Mouse (Mus musculus) liver, embryonic 12.5 days (tissue): ENCODE results near the gene Olfr1350. TPM values are rescaled to one million over a fixed set of nuclear protein-coding genes. Genes with fewer than 3 reads are reported as not detected.
"Not testable (repeated sequence)": the region's sequence is repeated elsewhere in the genome, so short reads cannot be mapped to it uniquely, and the experiment has no call there.

Experiments used
- ATAC-seq: fragments of 200-750 bp; cut with Nextera tagmentation; 2 replicates; pipeline ENCODE4 v1.8.0; 2017; ENCODE audit warnings: moderate number of reproducible peaks, mild to moderate bottlenecking, moderate library complexity
- H3K27ac ChIP-seq: fragments of 300-500 bp; sonication (generic); 2 replicates; pipeline ENCODE4 v1.5.1; 2016; ENCODE audit warnings: mild to moderate bottlenecking
- H3K27me3 ChIP-seq: fragments of 300-500 bp; sonication (generic); replicated peaks from 2 replicates; pipeline ENCODE4 v1.6.1; 2016; ENCODE audit warnings: mild to moderate bottlenecking, moderate library complexity
- H3K36me3 ChIP-seq: fragments of 300-500 bp; sonication (generic); 2 replicates; pipeline ENCODE4 v1.6.1; 2016; ENCODE audit warnings: mild to moderate bottlenecking, moderate library complexity
- H3K4me1 ChIP-seq: fragments of 300-500 bp; sonication (generic); 2 replicates; pipeline ENCODE4 v1.6.1; 2016
- H3K4me2 ChIP-seq: fragments of 300-500 bp; sonication (generic); 2 replicates; pipeline ENCODE4 v1.6.1; 2016; ENCODE audit warnings: mild to moderate bottlenecking, moderate library complexity
- H3K4me3 ChIP-seq: fragments of 300-500 bp; sonication (generic); 2 replicates; pipeline ENCODE4 v1.5.1; 2016; ENCODE audit warnings: mild to moderate bottlenecking, moderate library complexity
- H3K9ac ChIP-seq: fragments of 300-500 bp; sonication (generic); 2 replicates; pipeline ENCODE4 v1.6.1; 2016; ENCODE audit warnings: mild to moderate bottlenecking, moderate library complexity
- H3K9me3 ChIP-seq: fragments of 300-500 bp; sonication (generic); replicated peaks from 2 replicates; pipeline ENCODE4 v1.6.1; 2016; ENCODE audit warnings: mild to moderate bottlenecking, moderate library complexity
- WGBS: fragments of 180-500 bp; shearing (Covaris S2); methylation state at CpG from one replicate; pipeline ENCODE4 v1.1.7; 2016; ENCODE audit not compliant: insufficient replicate concordance; 5-methylcytosine and 5-hydroxymethylcytosine counted together
- polyA plus RNA-seq: library from polyadenylated mRNA; unstranded; fragments of >200 nt; fragmentation: Nextera tagmentation; extraction: Ambion mirVana; gene quantifications from 2 replicates; pipeline ENCODE4 v1.2.1, GENCODE M21; 2016

Gene Olfr1350
- polyA plus RNA-seq, result not detected in 2 replicates

DNA sequence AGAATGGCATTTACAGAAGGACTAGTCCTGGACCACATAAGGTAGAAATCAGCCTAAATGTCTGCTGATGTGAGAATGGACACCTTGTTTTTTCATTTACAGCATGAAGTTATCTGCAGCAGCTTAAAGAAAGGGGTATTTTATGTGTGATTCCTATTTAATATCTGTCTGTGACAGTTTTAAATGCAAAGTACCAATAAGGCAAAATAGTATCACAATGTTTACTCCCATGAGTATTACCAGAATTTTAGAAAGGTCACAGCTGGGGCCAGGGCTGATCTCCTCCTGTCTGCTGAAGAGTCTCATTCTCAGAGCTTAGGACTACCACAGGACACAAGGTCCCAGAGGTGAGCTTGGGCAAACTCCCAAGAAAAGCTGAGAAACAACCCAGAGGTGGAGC lies at the start of gene Olfr1350:
Olfr1350 (plus strand) TSS at position 301 of the 400 bp plus-strand sequence.
- peaks cover 4% of the 10 kb centered on the region; the same call in 1 of the 2 replicates for H3K9me3 ChIP-seq
- H3K4me2 ChIP-seq, result no peak within 1 kb of the TSS
- H3K4me3 ChIP-seq, result no peak within 1 kb of the TSS
- no peaks in the 10 kb centered on the region for H3K36me3 ChIP-seq
- H3K27me3 ChIP-seq, result no peaks in the 10 kb centered on the region
- no peaks in the 10 kb centered on the region for H3K4me1 ChIP-seq
- H3K9ac ChIP-seq, result no peak within 1 kb of the TSS
- ATAC-seq, result no peak
- H3K27ac ChIP-seq, result no peak within 1 kb of the TSS

DNA sequence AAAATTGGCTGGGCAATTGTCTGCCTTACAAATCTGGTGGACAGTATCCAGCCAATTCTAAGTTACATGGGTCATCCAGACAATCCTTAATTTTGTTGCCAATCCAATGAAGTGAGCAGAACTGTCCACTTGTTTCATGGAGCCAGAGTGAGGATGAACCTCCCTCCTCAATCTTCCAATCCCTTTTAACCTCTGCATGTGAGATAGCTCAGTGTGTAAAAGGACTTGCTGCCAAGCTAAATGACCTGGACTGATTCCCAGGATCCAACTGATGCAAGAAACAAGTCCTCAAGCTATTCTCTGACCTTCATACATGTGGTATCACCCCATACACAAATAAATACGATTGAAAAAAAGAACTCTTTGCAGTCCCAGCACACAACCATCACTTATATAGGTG lies 43.0 kb upstream of the Olfr1350 start:
- H3K4me2 ChIP-seq, result no peak overlapping the region
- no peak overlapping the region for H3K27ac ChIP-seq
- no peaks in the 10 kb centered on the region for H3K27me3 ChIP-seq
- no peaks in the 10 kb centered on the region for H3K4me1 ChIP-seq
- 7% methylated on average over 1 of the region's 1 CpGs for WGBS
- H3K9me3 ChIP-seq, result 0 out of 2 replicates have a peak, but pooled peaks cover 18% of the 10 kb centered on the region
- no peak for ATAC-seq
- H3K4me3 ChIP-seq, result no peak overlapping the region
- no peaks in the 10 kb centered on the region for H3K36me3 ChIP-seq
- H3K9ac ChIP-seq, result no peak overlapping the region

DNA sequence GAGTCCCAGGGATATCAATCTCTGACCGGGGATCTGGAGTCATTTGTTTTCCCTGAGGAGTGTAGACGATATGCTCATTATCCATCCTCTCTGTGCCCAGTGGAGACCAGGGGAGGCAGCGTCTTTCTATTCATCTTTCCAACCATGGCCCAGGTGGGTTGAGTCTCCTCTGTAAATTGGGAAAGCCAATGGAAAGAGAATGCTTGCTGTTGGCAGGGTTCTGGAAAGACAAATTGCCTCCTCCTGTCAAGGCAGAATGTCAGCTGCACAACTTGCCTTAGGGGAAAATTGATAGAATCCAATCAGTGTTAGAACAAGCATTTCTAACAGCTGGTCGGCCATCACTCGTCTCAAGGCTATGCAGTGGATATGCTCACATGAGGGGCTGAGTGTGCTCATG lies 41.8 kb upstream of the Olfr1350 start, which contains the start of gene Olfr1349:
Olfr1349 (minus strand) TSS at position 101 of the 400 bp plus-strand sequence.
- H3K4me3 ChIP-seq, result no peak within 1 kb of the TSS
- peaks cover 22% of the 10 kb centered on the region; the same call in 1 of the 2 replicates for H3K9me3 ChIP-seq
- H3K4me2 ChIP-seq, result no peak within 1 kb of the TSS
- no peaks in the 10 kb centered on the region for H3K4me1 ChIP-seq
- no peak within 1 kb of the TSS for H3K27ac ChIP-seq
- no peaks in the 10 kb centered on the region for H3K36me3 ChIP-seq
- ATAC-seq, result no peak
- 69% methylated on average over 5 of the region's 5 CpGs for WGBS
- H3K27me3 ChIP-seq, result no peaks in the 10 kb centered on the region
- no peak within 1 kb of the TSS for H3K9ac ChIP-seq

DNA sequence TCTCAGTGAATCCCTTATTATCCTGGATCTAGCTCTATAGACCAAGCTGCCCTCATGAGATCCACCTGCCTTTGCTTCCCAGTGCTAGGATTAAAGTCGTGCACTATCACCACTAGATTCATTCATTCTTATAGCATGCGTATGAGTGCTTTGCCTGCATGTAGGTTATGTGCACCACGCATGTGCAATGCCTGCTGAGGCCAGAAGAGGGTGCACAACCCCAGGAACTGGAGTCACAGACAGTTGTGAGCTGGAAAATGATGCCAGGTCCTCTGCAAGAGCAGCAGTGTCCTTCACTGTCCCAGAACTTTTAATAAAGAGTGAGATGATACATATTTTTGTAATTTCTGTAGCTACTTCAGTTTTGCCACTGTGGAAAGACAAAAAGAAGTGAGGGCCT lies 39.6 kb upstream of the Olfr1350 start:
- H3K36me3 ChIP-seq, result no peaks in the 10 kb centered on the region
- no peak overlapping the region for H3K4me3 ChIP-seq
- H3K27ac ChIP-seq, result no peak overlapping the region
- 41% methylated on average over 3 of the region's 3 CpGs for WGBS
- H3K4me1 ChIP-seq, result no peaks in the 10 kb centered on the region
- no peak overlapping the region for H3K9ac ChIP-seq
- peaks cover 22% of the 10 kb centered on the region; the same call in 1 of the 2 replicates for H3K9me3 ChIP-seq
- no peaks in the 10 kb centered on the region for H3K27me3 ChIP-seq
- H3K4me2 ChIP-seq, result no peak overlapping the region
- no peak for ATAC-seq

DNA sequence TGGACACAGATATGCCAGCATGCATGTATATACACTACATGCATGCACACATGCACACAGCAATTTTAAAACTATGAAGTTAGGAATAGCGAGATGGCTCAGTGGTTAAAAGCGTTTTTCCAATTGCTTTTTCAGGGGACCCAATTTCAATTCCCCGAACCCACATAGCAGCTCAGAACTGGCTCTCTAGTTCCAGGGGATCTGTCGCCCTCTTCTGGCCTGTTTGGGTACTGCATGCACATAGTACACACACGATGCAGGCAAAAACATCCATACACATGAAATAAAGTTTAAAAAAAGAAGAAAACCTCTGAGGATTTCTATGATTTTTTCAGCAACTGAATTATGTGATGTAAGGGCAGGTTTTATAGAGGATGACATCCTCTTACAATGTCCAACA lies 38.5 kb upstream of the Olfr1350 start:
- H3K27ac ChIP-seq, result no peak overlapping the region
- H3K4me3 ChIP-seq, result no peak overlapping the region

DNA sequence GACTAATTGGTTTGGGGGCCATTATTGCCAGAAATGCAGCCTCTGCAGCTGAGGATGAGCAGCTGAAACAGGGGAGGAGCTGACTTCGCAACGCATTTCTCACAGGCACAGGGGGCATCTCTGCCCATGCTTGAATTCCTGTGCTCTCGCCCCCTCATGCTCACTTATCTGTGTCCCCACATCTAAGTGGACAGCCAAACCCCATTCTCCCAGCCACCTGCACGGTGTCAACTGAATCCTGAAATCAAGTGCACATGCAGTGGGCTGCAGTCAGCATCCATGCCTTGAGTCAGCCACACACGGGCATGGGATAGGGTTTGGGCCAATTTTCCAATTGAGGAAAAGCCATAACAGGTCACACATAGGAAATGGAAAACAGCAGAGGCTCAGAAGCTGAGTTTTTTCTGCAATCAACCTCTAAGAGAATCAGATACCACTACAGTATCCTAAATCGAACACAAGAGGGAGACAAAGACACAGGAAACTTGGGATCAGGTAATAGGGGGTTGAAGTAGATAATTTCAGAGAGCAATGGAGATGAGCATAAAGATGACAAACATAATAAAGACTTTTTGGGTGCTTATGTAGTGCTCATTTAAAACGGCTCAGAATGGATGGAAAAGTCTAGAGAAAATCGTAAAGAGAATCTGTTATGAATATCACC lies 21.6 kb downstream of the Olfr1350 start:
- no peak for ATAC-seq
- H3K9me3 ChIP-seq, result peaks cover under 1% of the 10 kb centered on the region; the same call in 1 of the 2 replicates
- no peak overlapping the region for H3K4me3 ChIP-seq
- no peak overlapping the region for H3K27ac ChIP-seq
- no peaks in the 10 kb centered on the region for H3K4me1 ChIP-seq
- WGBS, result 41% methylated on average over 8 of the region's 8 CpGs
- H3K27me3 ChIP-seq, result no peaks in the 10 kb centered on the region
- no peak overlapping the region for H3K4me2 ChIP-seq
- no peak overlapping the region for H3K9ac ChIP-seq
- no peaks in the 10 kb centered on the region for H3K36me3 ChIP-seq

More for the DNA sequence above, 38.5 kb upstream of the Olfr1350 start:
- H3K4me2 ChIP-seq, result no peak overlapping the region
- H3K27me3 ChIP-seq, result no peaks in the 10 kb centered on the region
- no peak overlapping the region for H3K9ac ChIP-seq
- no peaks in the 10 kb centered on the region for H3K4me1 ChIP-seq
- no peaks in the 10 kb centered on the region for H3K36me3 ChIP-seq
- 43% methylated on average over 5 of the region's 5 CpGs for WGBS
- ATAC-seq, result no peak
- H3K9me3 ChIP-seq, result peaks cover 22% of the 10 kb centered on the region; the same call in 1 of the 2 replicates

DNA sequence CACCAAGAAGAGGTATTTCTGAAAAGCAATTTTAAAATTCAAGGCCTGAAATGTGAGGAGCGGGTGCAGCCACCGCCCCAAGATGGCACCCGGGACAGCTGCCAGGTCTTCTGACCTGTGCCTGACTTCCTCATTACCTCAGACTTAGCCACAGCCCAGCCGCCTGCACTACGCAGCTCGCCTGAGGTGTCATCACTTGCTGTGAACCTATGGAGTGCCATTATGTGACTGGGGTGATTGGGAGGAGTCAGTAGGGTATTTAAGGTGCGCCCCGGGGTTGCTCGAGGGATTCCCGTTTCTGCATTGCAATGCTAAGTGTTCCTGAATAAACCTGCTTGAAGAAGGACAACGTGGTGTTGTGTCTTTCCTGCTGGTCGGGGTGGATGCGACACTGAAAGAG lies 24.1 kb downstream of the Olfr1350 start:
- not testable (repeated sequence) for ATAC-seq

DNA sequence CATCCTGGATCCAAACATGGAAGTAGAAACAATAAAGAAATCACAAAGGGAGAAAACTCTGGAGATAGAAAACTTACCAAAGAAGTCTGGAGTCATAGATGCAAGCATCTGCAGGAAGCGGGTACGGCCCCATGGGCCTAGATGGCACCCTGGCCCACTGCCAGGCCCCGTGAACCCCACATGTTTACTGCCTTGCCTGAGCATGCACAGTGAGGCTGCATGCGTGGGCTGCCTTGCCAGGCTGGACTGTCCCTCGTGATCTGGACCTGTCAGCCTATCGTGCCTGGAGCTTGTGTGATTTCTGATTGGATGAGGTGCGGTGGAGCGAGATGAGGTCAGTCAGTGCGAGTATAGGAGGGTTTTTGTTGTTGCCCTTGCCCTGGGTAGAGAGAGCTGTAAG lies 38.7 kb downstream of the Olfr1350 start:
- ATAC-seq, result no peak
- 71% methylated on average over 9 of the region's 9 CpGs for WGBS

More for the DNA sequence above, 24.1 kb downstream of the Olfr1350 start:
- 73% methylated on average over 13 of the region's 13 CpGs for WGBS
- H3K27ac ChIP-seq, H3K9ac ChIP-seq, H3K4me1 ChIP-seq, H3K4me3 ChIP-seq, H3K27me3 ChIP-seq, H3K9me3 ChIP-seq, H3K36me3 ChIP-seq, H3K4me2 ChIP-seq: not testable (repeated sequence)

More for the DNA sequence above, 38.7 kb downstream of the Olfr1350 start:
- Histone ChIP-seq H3K4me1 (no peaks in the 10 kb centered on the region), H3K4me2 (no peak overlapping the region), H3K27me3 (no peaks in the 10 kb centered on the region), H3K9ac (no peak overlapping the region), H3K27ac (no peak overlapping the region), H3K36me3 (no peaks in the 10 kb centered on the region), H3K4me3 (no peak overlapping the region), H3K9me3 (peaks cover 20% of the 10 kb centered on the region; the same call in 1 of the 2 replicates)

Other genes starting within 250 kb of the Olfr1350 start
- gene Zfp583, start 233.6 kb upstream of the Olfr1350 start, polyA plus RNA-seq, result 1.6 and 2.1 TPM in 2 replicates
- 0.50 and 0.57 TPM in 2 replicates for gene Gm3854, start 221.1 kb upstream of the Olfr1350 start, polyA plus RNA-seq
- gene Zfp78, start 201.6 kb upstream of the Olfr1350 start, polyA plus RNA-seq, result 1.3 TPM in 2 replicates
- gene Zfp28, start 181.5 kb upstream of the Olfr1350 start, polyA plus RNA-seq, result 1.7 TPM in 2 replicates
- 0.10 TPM in 1 of 2 replicates, not detected in the other for gene Smim17, start 166.1 kb upstream of the Olfr1350 start, polyA plus RNA-seq
- not detected in 2 replicates for gene Gm20715, start 154.6 kb upstream of the Olfr1350 start, polyA plus RNA-seq
- gene Olfr1344, start 126.2 kb upstream of the Olfr1350 start, polyA plus RNA-seq, result not detected in 2 replicates
- gene Olfr1336, start 108.7 kb upstream of the Olfr1350 start, polyA plus RNA-seq, result not detected in 2 replicates
- not detected in 2 replicates for gene Olfr1346, start 97.7 kb upstream of the Olfr1350 start, polyA plus RNA-seq
- gene Olfr5, start 77.9 kb upstream of the Olfr1350 start, polyA plus RNA-seq, result not detected in 2 replicates
- not detected in 2 replicates for gene Olfr1347, start 65.1 kb upstream of the Olfr1350 start, polyA plus RNA-seq
- not detected in 2 replicates for gene Olfr1348, start 56.1 kb upstream of the Olfr1350 start, polyA plus RNA-seq
- gene Olfr1349, start 41.9 kb upstream of the Olfr1350 start, polyA plus RNA-seq, result not detected in 2 replicates
- gene Zim1, start 131.6 kb downstream of the Olfr1350 start, polyA plus RNA-seq, result 2.1 and 2.8 TPM in 2 replicates
- 75.1 and 81.6 TPM in 2 replicates for gene Peg3, start 165.6 kb downstream of the Olfr1350 start, polyA plus RNA-seq
- 2.7 and 3.7 TPM in 2 replicates for gene Usp29, start 165.7 kb downstream of the Olfr1350 start, polyA plus RNA-seq